Mouse (Mus musculus) frontal cortex, adult 2 months (tissue): ENCODE measurements at regions not wholly inside any gene's neighbourhood (a gene's known extent, or its start where the extent isn't known, plus 50 kb on each side); places are given as distances from the start of the nearest gene placed in this dataset.
A peak's percentile ranks its signal among the peaks of the same experiment; 100 is the strongest.

Experiments used
- DNase-seq, 2 experiments: peaks; one replicate each; pipeline ENCODE4 v3.0.0; 2022; ENCODE audit warnings: low spot score in 1 of 2; ENCODE audit errors: extremely low spot score in 1 of 2

GRCm38 (mm10) chr2:48706188-48706587, 107.7 kb upstream of the Acvr2a start:
- DNase-seq: no peak

- no peak for DNase-seq
These were observed 97.7 kb upstream of the Acvr2a start for GRCm38 (mm10) chr2:48716206-48716605.

- DNase-seq: no peak
These were observed 96.1 kb upstream of the Acvr2a start for GRCm38 (mm10) chr2:48717770-48718169.

- no peak for DNase-seq
These were observed 95.6 kb upstream of the Acvr2a start for GRCm38 (mm10) chr2:48718261-48718660.

GRCm38 (mm10) chr2:48730780-48731179, 83.1 kb upstream of the Acvr2a start:
- DNase-seq: peak; percentile 20 to 60

- DNase-seq: no peak
These were observed 80.0 kb upstream of the Acvr2a start for GRCm38 (mm10) chr2:48733936-48734335.

- DNase-seq: no peak
These were observed 79.4 kb upstream of the Acvr2a start for GRCm38 (mm10) chr2:48734521-48734920.

- DNase-seq: no peak
These were observed 77.6 kb upstream of the Acvr2a start for GRCm38 (mm10) chr2:48736312-48736711.
